ENCODE assay signal across 19 mouse cellular contexts in the genomic region with DNA sequence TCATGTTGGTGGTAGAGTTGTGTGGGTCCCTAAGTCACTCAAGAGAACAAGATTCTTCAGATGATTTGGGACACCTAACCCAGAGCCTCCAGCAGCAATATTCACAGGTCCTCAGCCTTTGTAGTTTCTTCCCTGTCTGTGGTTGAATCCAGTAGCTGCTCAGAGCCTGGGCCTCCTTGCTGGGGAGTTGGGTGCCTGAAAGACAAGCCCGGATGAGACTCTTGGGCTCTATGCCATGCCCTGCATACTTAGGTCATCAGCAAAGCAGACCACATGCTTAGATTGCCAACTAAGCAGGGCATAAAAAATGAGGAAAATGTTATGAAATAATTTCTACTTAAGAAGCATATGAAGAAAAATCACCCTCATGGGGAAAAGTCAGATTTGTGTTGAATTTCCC. TPM values are rescaled to one million over a fixed set of nuclear protein-coding genes. Genes with fewer than 3 reads are reported as not detected.
A peak's percentile ranks its signal among the peaks of the same experiment; 100 is the strongest.
DNase-seq lines count a peak whose midpoint lies in the region; ATAC-seq and TF ChIP-seq lines count a peak whose summit lies in the region.
"Had no signal": no experiment of that assay in that cellular context is flagged by ENCODE, and none has a peak within 500 bp of the region (broad histone marks: within the 10 kb centered on the region; RNA-seq: fewer than 3 reads in every experiment).

No protein-coding gene starts in this region.

- DNase-seq in cerebellum, adult 18-20 months = peak; percentile 36 to 47
- peak; percentile 83 for DNase-seq in heart, adult 11 months
- no peak for DNase-seq in heart, postnatal 25 days (ENCODE audit: low spot score)
- DNase-seq in adipocyte (ENCODE audit: low spot score) (peak; percentile 71), MN1 (ENCODE audit: low spot score) (no peak)
- DNase-seq: cerebellum, postnatal 36 days; forebrain, postnatal 0 days; gastrocnemius, postnatal 36 days; heart, postnatal 36 days; kidney, adult 11 months; liver; liver, postnatal 0 days; thymus, adult 2 months; thymus, postnatal 4 days had no signal

- H3K27me3 ChIP-seq in C2C12 (ENCODE audit: control insufficient read depth, insufficient read depth, insufficient read length) = no peaks in the 10 kb centered on the region
- H3K27me3 ChIP-seq: hindbrain, embryonic 13.5 days had no signal

- H3K36me3 ChIP-seq in C2C12 (ENCODE audit: control insufficient read depth, insufficient read depth) = no peaks in the 10 kb centered on the region
- H3K36me3 ChIP-seq: hindbrain, embryonic 13.5 days; limb, embryonic 10.5 days had no signal

- no peak for TF ChIP-seq CTCF in C2C12 (IDR thresholded peaks at IDR 0.05; ENCODE audit: control insufficient read depth, insufficient read depth, insufficient read length)

- no peak overlapping the region for H3K4me3 ChIP-seq in C2C12 (ENCODE audit: insufficient read depth, poor library complexity, severe bottlenecking)
- H3K4me3 ChIP-seq: hindbrain, embryonic 13.5 days; limb, embryonic 10.5 days had no signal

- no peaks in the 10 kb centered on the region for H3K79me2 ChIP-seq in C2C12 (ENCODE audit: control insufficient read depth, insufficient read depth)

- no peaks in the 10 kb centered on the region for H3K79me3 ChIP-seq in C2C12 (ENCODE audit: low read depth)

- ATAC-seq in cerebellum, adult (ENCODE audit: insufficient number of reproducible peaks, low FRiP score, low TSS enrichment) = no peak
- ATAC-seq: forebrain, postnatal 0 days; liver, postnatal 0 days; lung, postnatal 0 days had no signal

- intact Hi-C loops in heart, postnatal 25 days (cut with DNase I) = no loop called here

- no peak overlapping the region for H3ac ChIP-seq in C2C12 (ENCODE audit: control insufficient read depth, insufficient read length, low read depth)

TF ChIP-seq in C2C12, 6 proteins besides CTCF, POLR2A, EP300 and RAD21:
- TF ChIP-seq MAX (IDR thresholded peaks at IDR 0.05) (peak; percentile 19), FOSL1 (IDR thresholded peaks at IDR 0.05; ENCODE audit: insufficient read depth, low read length, poor library complexity, severe bottlenecking) (no peak)

RNA-seq across cellular contexts. Expression of gene Ehd3, which starts 6.9 kb away (rescaled TPM):
- 1 to 10 TPM; 2.6 to 3.3 TPM for total RNA-seq in heart, postnatal 25 days (2021)
- 5.6 TPM for polyA plus RNA-seq in C2C12 (2012; fragmentation: generic; extraction: Trizol)

Comparison
In these comparisons a context has a peak if more than half of its experiments do, and no peak if none do; other contexts are left out.
1. DNase-seq: peak in cerebellum, adult 18-20 months (2 of 2), heart, adult 11 months (single experiment) and adipocyte (single experiment); none in heart, postnatal 25 days (single experiment) and MN1 (single experiment).